Mouse (Mus musculus): ENCODE results near the gene Thoc3.

GRCm38 (mm10) chr13:54468098-54469011 is at the start of gene Thoc3:
- TF ChIP-seq GATA1 (IDR thresholded peaks at IDR 0.05; ENCODE audit: low read length) (no peak), TAL1 (IDR thresholded peaks at IDR 0.05; ENCODE audit: low read length) (no peak)
